Mouse (Mus musculus): ENCODE data around the gene Lipm. TPM values are rescaled to one million over a fixed set of nuclear protein-coding genes. Genes with fewer than 3 reads are reported as not detected.

The Lipm gene
- total RNA-seq, 2 experiments from 2014 or later: 0.26 to 0.74 TPM

GRCm38 (mm10) chr19:34153263-34154144 lies 52.8 kb downstream of the Lipm start:
- intact Hi-C loops (cut with DNase I): loop anchor here (10.0 kb wide), 1 partner anchor 91 kb away; no protein-coding TSS in a partner anchor
- DNase-seq (ENCODE audit: low spot score in 2 of 2): no peak

DNA sequence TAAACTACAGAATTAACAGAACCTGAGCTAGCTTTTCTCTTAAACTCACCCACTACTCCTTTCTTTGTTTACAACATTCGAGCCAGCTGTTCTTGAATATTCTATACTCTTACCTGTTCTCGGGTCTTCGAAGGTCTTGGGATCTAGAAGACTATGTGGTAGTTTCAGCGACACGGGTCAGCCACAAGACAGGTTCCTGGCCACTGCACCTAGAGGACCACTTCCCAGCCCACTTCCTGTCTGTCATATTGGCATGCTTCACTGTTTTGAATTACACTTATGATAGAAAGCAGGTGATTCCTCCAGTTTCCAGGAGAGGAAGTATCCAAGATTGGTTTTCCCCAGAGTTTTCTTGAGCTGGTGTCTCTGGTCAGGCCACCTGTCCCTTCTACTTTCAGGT lies 62.0 kb downstream of the Lipm start:
- intact Hi-C loops (cut with DNase I): no loop called here
- no peak for DNase-seq (ENCODE audit: low spot score in 2 of 2)

DNA sequence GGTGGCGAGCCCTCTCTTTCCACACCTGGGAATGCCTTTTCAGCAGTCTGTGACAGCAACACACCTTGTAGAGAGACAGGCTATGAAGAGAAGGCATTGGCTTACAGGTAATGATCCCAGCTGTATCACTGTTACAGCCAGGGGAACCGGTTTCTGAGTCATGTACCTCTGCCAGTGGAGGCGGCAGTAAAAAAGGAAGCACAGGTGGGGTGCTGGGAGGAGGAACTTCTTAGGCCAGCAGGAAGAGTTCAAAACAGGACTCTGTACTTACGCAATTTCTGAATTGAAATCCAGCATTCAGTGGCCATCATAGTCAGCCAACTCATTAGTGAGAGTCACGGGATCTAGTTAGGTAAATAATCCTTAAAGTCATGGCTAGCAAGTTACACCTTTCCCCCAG lies 65.2 kb downstream of the Lipm start, which contains the start of gene Ankrd22:
Gene Ankrd22, minus strand, starts transcription at position 163 of the 400 bp plus-strand sequence.
- intact Hi-C loops (cut with DNase I): no loop called here
- DNase-seq (ENCODE audit: low spot score in 2 of 2): no peak

GRCm38 (mm10) chr19:34166386-34166785 lies 65.7 kb downstream of the Lipm start:
- DNase-seq (ENCODE audit: low spot score in 2 of 2): no peak
- intact Hi-C loops (cut with DNase I): no loop called here

DNA sequence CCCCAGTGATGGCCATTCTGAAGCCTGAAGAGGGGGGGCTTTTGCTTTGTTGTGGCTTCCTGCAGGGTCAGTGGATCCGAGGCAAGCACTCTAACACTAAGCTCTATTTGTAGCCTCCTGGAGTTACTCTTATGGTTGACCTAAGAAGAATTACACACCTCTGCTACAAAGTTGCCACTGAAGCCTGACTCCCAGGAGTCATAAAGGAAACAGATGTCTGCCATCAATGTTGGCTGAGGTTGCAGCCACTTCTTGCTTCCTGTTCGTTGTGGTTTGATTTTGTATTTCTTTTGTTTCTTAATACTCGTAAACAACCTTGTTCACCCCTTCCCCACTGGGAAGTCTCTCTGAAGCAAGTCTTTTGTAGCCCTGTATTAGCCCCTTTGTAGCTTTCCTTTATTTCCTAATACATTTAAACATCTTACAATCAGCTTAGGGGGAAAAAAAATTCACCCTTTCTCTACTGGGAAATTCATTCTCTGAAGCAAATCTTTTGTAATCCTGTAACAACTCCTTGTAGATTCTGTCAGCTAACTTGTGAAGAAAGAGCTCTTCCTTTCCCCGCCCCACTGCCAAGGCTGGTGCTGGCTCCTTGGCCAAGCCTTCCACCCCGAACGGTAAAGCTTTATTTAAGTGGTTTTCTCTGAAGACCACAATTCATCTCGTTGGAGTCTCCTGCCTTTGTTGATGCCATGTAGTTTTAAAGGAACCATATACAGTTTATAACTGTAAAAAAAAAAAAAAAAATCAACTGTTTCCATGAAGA lies 67.3 kb downstream of the Lipm start:
- intact Hi-C loops (cut with DNase I): no loop called here

DNA sequence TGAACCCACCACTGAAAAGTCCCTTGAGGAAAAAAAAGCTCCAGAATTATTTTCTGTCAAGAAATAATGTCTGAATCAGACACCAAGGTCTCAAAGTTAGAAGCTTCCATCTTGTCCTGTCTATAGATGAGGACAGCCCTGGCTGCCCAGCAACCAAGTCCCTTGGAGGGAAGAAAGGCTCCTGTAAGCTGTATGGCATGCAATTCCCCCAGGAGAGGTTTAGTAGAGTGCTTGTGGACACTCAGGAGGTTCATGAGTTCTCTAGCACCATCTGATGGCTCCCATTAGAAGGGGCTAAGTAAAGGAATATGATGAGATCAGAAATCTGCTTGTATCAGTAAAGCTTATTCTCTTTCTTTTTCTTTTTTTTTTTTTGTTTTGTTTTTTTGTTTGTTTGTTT lies 68.4 kb downstream of the Lipm start:
- DNase-seq (ENCODE audit: low spot score in 2 of 2): no peak
- intact Hi-C loops (cut with DNase I): no loop called here

More for the DNA sequence above, 67.3 kb downstream of the Lipm start:
- DNase-seq (ENCODE audit: low spot score in 2 of 2): no peak

GRCm38 (mm10) chr19:34171167-34171566 lies 70.4 kb downstream of the Lipm start:
- DNase-seq (ENCODE audit: low spot score in 2 of 2): no peak
- intact Hi-C loops (cut with DNase I): no loop called here

Small RNAs within 50 kb of the gene (microRNA-seq; reads per million reads assigned to microRNA genes)
- 0 reads per million in 2 experiments for gene Gm23334

Other genes with a start within 250 kb of the Lipm start
- gene Lipf, start 139.7 kb upstream of the Lipm start, total RNA-seq (2021): not detected
- gene Lipk, start 92.6 kb upstream of the Lipm start, total RNA-seq (2021): not detected
- gene Lipn, start 33.6 kb upstream of the Lipm start, total RNA-seq (2021): not detected
- under 1 TPM in 1 of 2 experiments, not detected in 1; 0.42 TPM for gene Ankrd22, start 65.1 kb downstream of the Lipm start, total RNA-seq (2021)
- 10 to 100 TPM; 17.6 to 20.2 TPM for gene Stambpl1, start 91.3 kb downstream of the Lipm start, total RNA-seq (2021)
- gene Acta2, start 154.7 kb downstream of the Lipm start, total RNA-seq (2021): 10 to 100 TPM; 14.9 to 26.5 TPM
- 1 to 10 TPM in 1 of 2 experiments, under 1 TPM in 1; 0.40 to 1.8 TPM for gene Fas, start 189.7 kb downstream of the Lipm start, total RNA-seq (2021)

Measured in left cerebral cortex, postnatal 14 days (tissue).